Mouse (Mus musculus): ENCODE measurements around the gene Ankrd24.

- no peak for TF ChIP-seq REST (IDR thresholded peaks at IDR 0.05; ENCODE audit: insufficient read depth, insufficient read length)
- TF ChIP-seq MAX (IDR thresholded peaks at IDR 0.05; ENCODE audit: low read depth): no peak
- no peak for TF ChIP-seq USF1 (IDR thresholded peaks at IDR 0.05; ENCODE audit: low read depth)
- TF ChIP-seq POLR2A (IDR thresholded peaks at IDR 0.05; ENCODE audit: insufficient read length, low read depth): no peak
- TF ChIP-seq TCF12 (IDR thresholded peaks at IDR 0.05; ENCODE audit: insufficient read depth, poor library complexity, severe bottlenecking): no peak
- no peak for TF ChIP-seq TCF3 (IDR thresholded peaks at IDR 0.05; ENCODE audit: insufficient read length, low read depth)
- no peak for TF ChIP-seq MYOD1 (IDR thresholded peaks at IDR 0.05; ENCODE audit: control insufficient read depth in 1 of 3, insufficient read length in 2 of 3, low read depth in 2 of 3)
- TF ChIP-seq POLR2AphosphoS2 (IDR thresholded peaks at IDR 0.05; ENCODE audit: insufficient read length, low read depth): no peak
- no peak for TF ChIP-seq E2F4 (IDR thresholded peaks at IDR 0.05; ENCODE audit: insufficient read depth)
- TF ChIP-seq CEBPB (IDR thresholded peaks at IDR 0.05; ENCODE audit: insufficient read depth, poor library complexity, severe bottlenecking): no peak
Observed at GRCm38 (mm10) chr10:81598342-81598741, 30.0 kb upstream of the Ankrd24 start.
